Mouse (Mus musculus) MEL (cell line): ENCODE data around the gene D130043K22Rik.

Source experiments
- CHD2 ChIP-seq: IDR thresholded peaks from 2 replicates; pipeline ENCODE4 v1.6.1; 2011; ENCODE audit warnings: low read length, improper control_type of control experiment
- CTCF ChIP-seq, 3 experiments: IDR thresholded peaks in 2 of 3; conservative IDR thresholded peaks in 1 of 3; 2 replicates each; pipeline ENCODE4 v1.5.1; 2011 to 2012; ENCODE audit warnings: low read length in 3 of 3, low read depth in 2 of 3, mild to moderate bottlenecking in 2 of 3, improper control_type of control experiment in 1 of 3, inconsistent platforms in 1 of 3, mixed read lengths in 1 of 3, moderate library complexity in 1 of 3; ENCODE audit not compliant: control insufficient read depth in 1 of 3, insufficient read depth in 1 of 3, poor library complexity in 1 of 3, severe bottlenecking in 1 of 3
- POLR2A ChIP-seq, 2 experiments: IDR thresholded peaks; 2 replicates each; pipeline ENCODE4 v1.6.1; 2011 to 2012; ENCODE audit warnings: low read length in 2 of 2, mild to moderate bottlenecking in 2 of 2, control low read depth in 1 of 2, improper control_type of control experiment in 1 of 2, low read depth in 1 of 2, moderate library complexity in 1 of 2; ENCODE audit not compliant: control insufficient read depth in 1 of 2, insufficient read depth in 1 of 2, poor library complexity in 1 of 2
- TAL1 ChIP-seq: IDR thresholded peaks from 2 replicates; pipeline ENCODE4 v1.6.1; 2012; ENCODE audit warnings: mild to moderate bottlenecking, inconsistent platforms, low read length, moderate library complexity, mixed read lengths
- USF1 ChIP-seq: IDR thresholded peaks from 2 replicates; pipeline ENCODE4 v1.6.1; 2014; ENCODE audit warnings: low read depth, mild to moderate bottlenecking, inconsistent platforms, low read length, improper control_type of control experiment, moderate library complexity
- ZKSCAN1 ChIP-seq: IDR thresholded peaks from 2 replicates; pipeline ENCODE4 v1.6.1; 2012; ENCODE audit warnings: low read depth, mild to moderate bottlenecking, inconsistent platforms, low read length, improper control_type of control experiment, moderate library complexity

DNA sequence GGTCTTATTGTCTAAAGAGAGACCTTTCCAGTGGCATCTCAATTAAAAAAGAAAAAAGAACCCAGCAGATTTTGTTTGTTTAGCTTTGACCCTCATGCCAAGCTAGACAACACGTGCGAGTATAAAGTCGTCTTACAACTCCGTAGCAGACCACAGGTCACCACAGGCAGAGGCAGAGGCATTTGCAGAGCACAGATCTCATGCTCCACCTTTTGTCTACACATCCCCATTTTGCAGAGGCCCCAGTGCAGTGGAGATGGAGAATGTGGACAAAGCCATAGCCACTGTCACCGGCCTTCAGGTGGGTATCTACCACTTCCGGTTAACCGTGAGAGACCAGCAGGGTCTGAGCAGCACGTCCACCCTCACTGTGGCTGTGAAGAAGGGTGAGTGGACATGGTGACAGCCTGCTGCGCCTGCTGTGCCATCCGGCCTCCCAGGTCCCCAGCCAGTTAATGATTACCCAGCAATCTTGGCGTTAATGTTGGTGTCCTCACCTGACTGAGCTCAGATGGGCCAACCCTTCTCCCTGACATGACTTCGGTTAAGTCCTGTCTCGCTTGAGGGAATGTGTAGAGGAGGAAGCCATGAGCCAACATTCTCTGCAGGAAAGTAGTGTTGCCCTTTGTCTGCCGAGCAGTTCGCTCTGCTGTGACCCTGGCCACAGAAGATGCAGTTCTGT, 34.6 kb downstream of the D130043K22Rik start:
- TF ChIP-seq ZKSCAN1 = no peak
- no peak for TF ChIP-seq USF1
- no peak for TF ChIP-seq CHD2
- no peak for TF ChIP-seq CTCF (IDR thresholded peaks at IDR 0.05 in 2 of 3, conservative IDR thresholded peaks at IDR 0.05 in 1 of 3; ENCODE audit: control insufficient read depth in 1 of 3, insufficient read depth in 1 of 3, low read depth in 2 of 3, low read length in 3 of 3, poor library complexity in 1 of 3, severe bottlenecking in 1 of 3)
- TF ChIP-seq TAL1 = no peak
- TF ChIP-seq POLR2A (IDR thresholded peaks at IDR 0.05; ENCODE audit: control insufficient read depth in 1 of 2, insufficient read depth in 1 of 2, low read depth in 1 of 2, low read length in 2 of 2, poor library complexity in 1 of 2) = no peak
